Mouse (Mus musculus) kidney, adult 2 months (tissue): ENCODE data around the gene Carmil1.

Source experiments
- CTCF ChIP-seq: fragments of 200-500 bp; conservative IDR thresholded peaks from 2 replicates; pipeline ENCODE4 v1.5.1; 2011; ENCODE audit warnings: low read depth, mild to moderate bottlenecking, control low read depth, low read length, moderate library complexity, mixed read lengths; ENCODE audit not compliant: insufficient read depth, insufficient read length
- POLR2A ChIP-seq: fragments of 200-500 bp; IDR thresholded peaks from one replicate; pipeline ENCODE4 v1.6.1; 2011; ENCODE audit warnings: low read depth, low read length, control low read depth

DNA sequence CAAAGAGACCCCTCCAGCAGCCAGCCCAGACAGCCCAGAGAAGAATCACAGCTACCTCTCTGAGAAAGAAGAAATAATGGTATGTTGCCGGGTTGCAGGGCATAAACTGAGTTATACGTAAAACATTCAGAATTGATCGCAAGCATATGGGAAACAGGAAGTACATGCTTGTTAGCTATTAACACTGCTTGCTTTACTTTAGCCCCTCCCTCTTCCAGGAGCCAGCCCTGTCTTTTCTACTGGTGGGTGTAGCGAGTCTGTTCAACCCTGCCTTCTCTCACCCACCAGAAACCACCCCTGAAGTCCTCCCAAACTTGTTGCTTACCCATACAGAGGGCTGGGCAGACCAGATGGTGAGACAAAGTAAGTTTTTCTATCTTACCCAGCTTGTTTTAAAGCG lies 39.4 kb downstream of the Carmil1 start:
- TF ChIP-seq CTCF (no peak), POLR2A (no peak)
